Mouse (Mus musculus): ENCODE data around the gene Olfr303.

DNA sequence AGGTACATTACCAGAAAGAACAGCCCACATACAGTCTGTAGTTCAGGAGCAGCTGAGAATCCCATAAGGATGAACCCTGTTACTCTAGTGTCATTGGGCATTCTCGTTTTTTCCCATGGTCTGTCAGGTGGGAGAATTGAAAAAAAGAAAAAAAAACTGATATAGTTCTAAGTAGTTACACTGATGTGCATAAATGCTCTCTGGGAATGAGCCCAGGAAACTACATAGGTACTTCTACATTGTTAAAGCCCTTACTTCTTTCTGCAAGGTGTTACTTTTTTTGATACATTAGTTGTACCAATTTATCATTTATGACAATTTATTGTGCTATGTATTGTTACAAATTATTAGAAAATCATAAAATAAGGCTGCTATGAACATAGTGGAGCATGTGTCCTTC lies 11.0 kb downstream of the Olfr303 start, which contains the start of gene Olfr304:
- no peak for TF ChIP-seq CTCF (IDR thresholded peaks at IDR 0.05)
- no peak for TF ChIP-seq EP300 (IDR thresholded peaks at IDR 0.05)

Data from lung, postnatal 0 days (tissue).